Mouse (Mus musculus): Measurements from ENCODE around the gene Dpp6. TPM values are rescaled to one million over a fixed set of nuclear protein-coding genes. Genes with fewer than 3 reads are reported as not detected.

Gene Dpp6
- total RNA-seq, 2 experiments from 2014 or later, result 203 to 213 TPM

DNA sequence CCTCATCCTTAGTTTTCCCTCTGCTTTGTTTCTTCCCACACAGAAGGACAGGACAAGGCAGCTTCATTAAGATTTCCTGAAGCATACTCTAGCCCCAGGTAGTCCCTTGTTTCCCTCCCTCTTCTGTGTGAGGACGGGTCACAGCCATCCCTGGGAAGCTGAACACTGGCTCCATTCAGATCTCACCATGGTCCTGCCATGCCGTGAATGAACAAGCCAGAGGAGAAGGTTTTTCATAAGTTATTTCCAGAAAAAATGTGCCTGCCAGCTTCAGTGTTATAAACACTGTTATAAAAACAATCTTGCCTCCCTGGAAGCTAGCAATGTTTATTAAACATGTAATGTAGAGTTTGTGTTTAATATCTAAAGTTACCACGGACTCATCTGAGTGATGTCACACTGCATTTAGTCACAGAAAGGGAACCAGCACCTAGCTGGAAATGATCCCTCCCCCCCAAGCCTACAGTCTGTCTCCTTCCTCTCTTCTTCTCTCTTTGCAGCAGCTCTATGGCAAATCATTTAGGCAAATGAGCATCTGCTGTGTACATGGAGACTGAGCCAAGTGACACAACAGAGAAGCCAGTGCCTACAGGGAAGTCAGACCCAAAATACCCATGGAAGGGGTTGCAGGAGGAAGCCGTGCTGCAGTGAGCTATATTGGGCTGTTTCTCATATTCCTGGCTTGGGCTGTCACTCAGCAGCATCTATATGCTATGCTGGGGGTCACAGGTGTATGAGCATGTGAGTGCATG is 128.3 kb downstream of the Dpp6 start:
- peak; percentile 7 to 20 for DNase-seq (ENCODE audit: low spot score in 2 of 2)

DNA sequence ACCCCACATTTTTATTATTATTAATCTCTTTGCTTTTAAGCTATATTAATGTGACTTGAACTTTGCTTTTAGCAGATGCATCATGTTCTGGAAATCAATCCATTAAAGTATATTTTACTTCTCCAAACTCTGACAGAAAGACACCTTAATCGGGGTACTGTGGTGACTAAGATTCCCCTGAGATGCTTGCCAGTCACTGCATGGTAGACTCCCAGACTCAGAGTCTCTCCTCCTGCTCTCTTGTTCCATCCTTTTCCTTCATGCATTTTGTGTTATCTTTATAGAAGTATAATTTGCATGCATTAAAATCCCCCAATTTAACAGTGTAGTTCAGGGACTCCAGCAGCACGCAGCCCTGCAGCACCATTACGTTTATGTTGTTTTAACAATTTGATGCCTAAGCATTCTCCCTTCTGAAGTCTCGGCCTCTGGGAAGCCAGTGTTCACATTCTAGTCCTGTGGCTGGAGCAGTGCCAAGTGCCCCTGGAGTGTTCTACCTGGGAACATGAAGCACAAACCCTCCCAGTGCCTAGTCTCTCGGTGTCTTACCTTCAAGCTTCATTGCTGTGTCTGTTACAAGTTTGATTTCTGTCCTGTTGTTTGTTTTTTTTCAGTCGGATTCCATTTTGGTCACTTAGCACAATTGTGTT is 153.1 kb downstream of the Dpp6 start:
- no peak for DNase-seq (ENCODE audit: low spot score in 2 of 2)

DNA sequence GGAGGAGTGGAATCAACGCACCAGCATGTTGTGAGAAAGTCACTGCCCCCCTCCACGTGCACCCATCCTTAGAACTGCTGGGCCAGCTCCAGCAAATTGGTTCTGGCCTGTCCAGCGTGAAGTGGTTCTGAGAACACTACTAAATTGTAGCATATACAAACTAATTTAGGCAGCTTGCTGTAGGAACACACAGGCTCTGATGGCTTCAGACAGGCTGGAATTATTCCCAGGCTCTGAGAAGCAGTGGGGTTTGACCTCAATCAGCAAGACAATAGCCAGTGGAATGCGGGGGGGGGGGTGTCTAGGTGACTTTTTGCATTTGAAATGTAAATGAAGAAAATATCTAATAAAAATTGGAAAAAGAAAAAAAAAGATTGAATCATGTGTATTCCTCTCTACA is 156.2 kb downstream of the Dpp6 start:
- no peak for DNase-seq (ENCODE audit: low spot score in 2 of 2)

DNA sequence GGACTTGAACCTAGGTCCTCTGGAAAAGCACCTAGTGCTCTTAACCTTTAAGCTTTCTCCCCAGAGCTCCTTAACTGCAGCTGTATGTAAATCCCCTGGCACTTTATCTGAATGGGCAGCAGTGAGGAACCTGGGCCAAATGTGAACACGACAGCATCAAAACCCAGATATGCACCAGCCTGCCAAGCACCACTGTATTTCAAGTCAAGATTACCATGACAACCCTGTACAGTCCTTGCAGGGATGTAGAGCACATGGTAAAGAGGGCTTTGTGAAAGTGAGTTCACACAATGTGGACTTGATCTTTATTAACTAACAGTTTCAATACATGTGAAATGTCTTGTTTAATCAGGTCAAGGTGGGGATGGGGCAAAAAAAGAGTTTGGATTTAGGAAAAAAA is 162.3 kb downstream of the Dpp6 start:
- no peak for DNase-seq (ENCODE audit: low spot score in 2 of 2)

DNA sequence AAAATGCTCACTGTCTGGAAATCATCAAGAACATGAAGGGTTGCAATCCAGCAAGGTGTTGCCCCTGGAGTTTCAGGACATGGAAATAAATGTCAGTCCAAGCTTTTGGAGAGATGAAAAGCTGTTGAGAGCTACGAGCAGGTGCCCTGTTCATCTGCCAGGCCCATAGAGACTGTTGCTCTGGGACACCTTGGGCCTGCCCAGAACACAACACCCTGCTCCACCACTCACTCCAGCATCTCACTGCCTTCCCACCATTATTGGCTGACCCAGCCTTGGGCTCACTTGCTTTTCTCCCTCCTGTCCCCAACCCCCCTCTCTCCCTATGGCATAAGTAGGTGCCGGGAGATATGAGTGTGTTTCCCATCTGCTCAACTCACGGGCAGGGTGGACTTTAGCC is 162.8 kb downstream of the Dpp6 start:
- DNase-seq (ENCODE audit: low spot score in 2 of 2), result no peak

- DNase-seq (ENCODE audit: low spot score in 2 of 2), result no peak
Measured at GRCm38 (mm10) chr5:26985114-26985513, 168.1 kb downstream of the Dpp6 start.

DNA sequence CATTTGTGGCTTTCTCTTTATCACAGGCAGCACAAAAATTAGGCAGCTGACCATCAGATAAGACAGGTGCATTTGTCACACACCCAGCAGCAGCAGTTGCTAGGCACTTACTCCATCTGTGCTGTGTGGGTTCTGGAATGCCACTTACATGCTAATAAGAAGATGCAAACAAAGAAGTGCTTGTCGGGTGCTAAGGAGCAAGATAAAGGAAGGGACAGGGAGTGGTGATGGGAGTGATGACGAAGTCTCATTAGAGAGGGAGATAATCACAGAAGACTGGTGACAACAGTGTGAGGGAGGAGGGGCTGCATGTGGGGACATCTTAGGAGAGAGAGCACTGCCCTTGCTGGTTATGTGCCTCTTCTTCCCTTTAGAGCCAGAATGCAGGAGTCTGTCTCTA is 174.6 kb downstream of the Dpp6 start:
- DNase-seq (ENCODE audit: low spot score in 2 of 2), result no peak

GRCm38 (mm10) chr5:27003537-27003936 is 186.5 kb downstream of the Dpp6 start:
- no peak for DNase-seq (ENCODE audit: low spot score in 2 of 2)

DNA sequence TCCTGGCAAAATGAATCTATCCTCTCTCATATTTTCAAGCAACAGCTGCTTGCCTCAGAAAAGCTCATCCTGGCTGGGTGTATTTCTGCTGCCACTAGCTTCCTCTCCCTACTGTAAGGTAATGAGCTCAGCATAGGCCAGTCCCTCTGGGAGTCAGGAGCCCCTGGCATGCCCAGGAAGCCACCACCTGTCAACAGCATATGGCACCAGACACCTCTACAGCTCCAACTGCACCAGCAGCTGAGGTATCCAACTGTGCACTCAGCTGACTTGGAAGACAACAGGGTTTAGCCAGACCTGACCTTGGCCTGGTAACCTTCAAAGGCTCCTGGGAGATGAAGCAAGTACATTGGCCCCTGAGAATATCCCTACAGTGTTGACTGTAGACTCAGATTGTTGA is 192.2 kb downstream of the Dpp6 start:
- DNase-seq (ENCODE audit: low spot score in 2 of 2), result peak in 1 of 2 experiments; percentile 13

GRCm38 (mm10) chr5:27010582-27010981 is 193.6 kb downstream of the Dpp6 start:
- no peak for DNase-seq (ENCODE audit: low spot score in 2 of 2)

DNA sequence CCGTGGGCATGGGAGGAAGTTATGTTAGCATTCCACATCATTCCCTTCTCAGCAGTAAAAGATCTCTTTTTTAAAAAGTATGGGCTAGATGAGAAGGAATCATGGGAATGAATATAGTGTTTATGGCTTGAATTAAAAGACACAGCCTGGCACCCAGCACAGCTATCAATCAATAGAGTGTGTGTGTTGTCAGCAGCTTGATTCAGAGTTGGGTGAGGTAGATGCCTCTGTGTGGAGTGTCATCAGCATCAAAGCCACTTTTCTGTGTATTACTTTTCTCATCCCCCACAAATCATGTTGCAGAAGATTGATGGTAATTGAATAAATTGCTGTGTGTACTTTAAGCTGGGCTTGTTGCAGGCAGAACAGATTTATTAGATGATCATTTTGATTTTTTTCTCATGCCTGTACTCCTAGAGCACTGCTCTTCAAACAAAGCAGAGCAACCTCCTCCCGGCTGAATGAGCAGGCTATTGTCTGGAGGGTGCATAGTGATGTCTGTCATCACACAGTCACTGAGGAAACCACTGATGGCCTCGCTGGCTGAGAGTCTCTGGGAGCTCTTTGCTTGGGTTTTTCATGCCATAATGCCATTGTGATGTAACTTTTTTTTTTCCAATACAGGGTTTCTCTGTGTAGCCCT is 201.4 kb downstream of the Dpp6 start:
- no peak for DNase-seq (ENCODE audit: low spot score in 2 of 2)

DNA sequence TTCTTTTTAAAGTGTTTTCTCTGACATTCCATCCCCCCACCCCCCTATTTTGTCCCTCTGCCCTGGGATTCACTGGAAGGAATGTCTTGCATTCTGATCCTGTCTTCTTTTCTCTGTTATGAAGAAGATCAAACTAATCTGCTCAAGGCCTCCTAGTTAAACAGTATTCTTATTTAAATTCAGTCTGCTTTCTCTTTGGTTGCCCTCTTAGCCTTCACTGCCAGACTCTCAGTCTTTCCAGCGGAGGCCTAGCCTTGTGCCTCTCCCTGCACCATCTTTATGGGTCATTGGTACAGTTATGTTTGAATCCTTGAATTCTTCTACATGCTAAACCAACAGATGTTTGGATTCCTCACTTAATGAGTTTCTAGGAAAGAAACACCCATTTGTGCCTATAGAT is 211.6 kb downstream of the Dpp6 start:
- no peak for DNase-seq (ENCODE audit: low spot score in 2 of 2)

DNA sequence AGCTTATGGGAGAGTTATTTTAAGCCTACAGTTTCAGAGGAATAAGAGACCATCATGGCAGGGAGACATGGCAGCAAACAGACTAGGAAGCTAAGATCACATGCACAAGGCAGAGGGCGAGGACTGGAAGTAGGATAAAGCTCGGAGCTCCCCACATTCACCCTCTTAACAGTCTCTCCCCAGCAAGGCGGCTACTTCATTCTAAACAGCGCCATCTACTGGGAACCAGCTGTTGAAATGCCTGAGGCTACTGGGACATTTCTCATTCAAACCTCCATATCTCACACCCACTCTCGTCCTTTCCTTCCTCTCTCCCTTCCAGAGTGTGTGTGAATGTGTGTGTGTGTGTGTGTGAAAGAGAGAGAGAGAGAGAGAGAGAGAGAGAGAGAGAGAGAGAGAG is 212.8 kb downstream of the Dpp6 start:
- DNase-seq (ENCODE audit: low spot score in 2 of 2), result no peak

- no peak for DNase-seq (ENCODE audit: low spot score in 2 of 2)
Measured at GRCm38 (mm10) chr5:27034858-27035257, 217.9 kb downstream of the Dpp6 start.

DNA sequence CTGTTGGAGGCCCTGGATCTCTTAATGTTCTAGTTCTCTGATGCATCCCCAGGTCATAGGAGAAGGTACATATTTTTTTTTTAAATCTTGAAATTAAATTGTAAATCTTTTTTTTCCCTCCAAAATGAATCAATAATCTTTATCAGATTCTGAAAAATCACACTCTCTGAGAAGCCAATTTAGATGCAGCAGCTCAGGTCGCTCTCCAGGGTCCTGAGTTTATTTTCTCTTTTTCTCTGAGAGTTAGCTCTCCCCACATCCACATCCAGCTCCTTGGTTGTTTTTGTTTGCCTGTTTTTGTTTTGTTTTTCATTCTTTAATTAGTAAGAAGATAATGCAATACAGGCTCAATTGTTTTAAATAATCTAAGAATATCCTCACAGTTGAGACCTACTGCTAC is 218.3 kb downstream of the Dpp6 start:
- no peak for DNase-seq (ENCODE audit: low spot score in 2 of 2)

DNA sequence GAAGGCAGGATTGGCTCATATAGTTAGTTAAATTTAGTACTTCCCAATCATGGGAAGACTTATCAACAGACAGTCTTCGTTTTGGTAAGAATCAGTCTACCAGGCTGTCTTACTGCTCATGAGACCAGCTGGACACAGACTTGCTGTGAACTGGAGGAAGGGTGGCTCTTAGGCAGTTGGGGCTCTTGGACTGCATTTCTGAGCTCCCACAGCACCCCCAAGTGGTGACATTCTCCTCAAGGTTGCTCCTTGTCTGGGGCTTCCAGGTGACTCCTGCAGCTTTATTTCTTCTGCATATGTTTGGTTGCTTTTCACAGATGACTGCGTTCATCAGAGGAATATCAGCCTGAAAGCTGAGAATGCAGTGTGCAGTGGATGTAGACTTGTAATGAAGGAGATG is 218.9 kb downstream of the Dpp6 start:
- peak; percentile 35 to 54 for DNase-seq (ENCODE audit: low spot score in 2 of 2)

GRCm38 (mm10) chr5:27037796-27038195 is 220.8 kb downstream of the Dpp6 start:
- no peak for DNase-seq (ENCODE audit: low spot score in 2 of 2)

DNA sequence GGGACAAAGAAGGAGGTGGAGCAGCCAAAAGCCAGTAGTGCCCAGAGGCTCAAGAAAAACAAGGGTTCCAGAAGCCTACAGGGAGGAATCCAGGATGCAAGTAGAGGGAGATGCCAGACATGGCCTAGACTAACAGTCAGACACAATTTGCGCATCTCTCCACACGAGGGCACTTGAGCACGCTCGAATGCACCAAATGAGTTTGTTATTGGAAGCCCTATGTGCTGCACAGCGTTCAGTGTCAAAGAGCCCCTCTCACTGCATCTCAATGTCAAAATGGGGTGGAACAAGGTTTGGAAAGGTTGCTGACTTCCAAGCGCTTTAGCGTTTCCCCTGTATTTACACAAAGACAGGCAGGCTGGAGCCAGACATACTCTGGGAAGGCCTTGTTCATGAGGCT is 231.2 kb downstream of the Dpp6 start:
- peak; percentile 70 to 80 for DNase-seq (ENCODE audit: low spot score in 2 of 2)

DNA sequence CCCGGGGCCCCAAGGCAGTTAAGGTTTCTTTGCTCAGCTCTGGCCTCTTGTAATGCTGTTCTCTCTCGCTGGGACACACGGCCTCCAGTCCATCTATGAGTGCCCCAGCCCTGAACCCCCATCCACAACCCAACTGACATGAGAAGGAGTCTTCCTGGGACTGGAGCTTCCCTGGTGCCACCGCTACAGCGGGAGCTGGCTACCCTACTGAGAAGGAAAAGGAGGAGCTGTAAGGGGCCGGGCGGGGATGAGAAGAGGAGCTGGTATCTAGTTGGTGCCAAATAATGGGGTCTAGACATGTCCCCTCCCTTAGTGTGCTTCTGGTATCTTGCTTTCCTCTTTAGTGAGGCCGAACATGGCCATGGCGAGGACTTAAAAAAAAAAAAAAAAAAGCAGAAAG is 231.9 kb downstream of the Dpp6 start:
- DNase-seq (ENCODE audit: low spot score in 2 of 2), result peak in 1 of 2 experiments; percentile 42

- peak; percentile 48 to 57 for DNase-seq (ENCODE audit: low spot score in 2 of 2)
Measured at GRCm38 (mm10) chr5:27049341-27050091, 232.5 kb downstream of the Dpp6 start.

GRCm38 (mm10) chr5:27051250-27051649 is 234.2 kb downstream of the Dpp6 start:
- DNase-seq (ENCODE audit: low spot score in 2 of 2), result peak; percentile 31 to 35

GRCm38 (mm10) chr5:27052441-27052840 is 235.4 kb downstream of the Dpp6 start:
- DNase-seq (ENCODE audit: low spot score in 2 of 2), result no peak

All from layer of hippocampus, postnatal 10 days (tissue).